Mouse (Mus musculus): ENCODE results near the gene Eif2b4.

GRCm38 (mm10) chr5:31201042-31201741, 8.0 kb upstream of the Eif2b4 start:
- TF ChIP-seq POLR2A (IDR thresholded peaks at IDR 0.05; ENCODE audit: extremely low read depth, insufficient read depth, low read length) (no peak), CTCF (IDR thresholded peaks at IDR 0.05; ENCODE audit: low read depth, low read length) (no peak)

Measured in liver, adult 2 months (tissue).